Mouse (Mus musculus): ENCODE results near the gene Rpl35. TPM values are rescaled to one million over a fixed set of nuclear protein-coding genes. Genes with fewer than 3 reads are reported as not detected.
A peak's percentile ranks its signal among the peaks of the same experiment; 100 is the strongest.

Rpl35 gene
- polyA plus RNA-seq, 1 experiment from 2014 or later: 585 TPM

DNA sequence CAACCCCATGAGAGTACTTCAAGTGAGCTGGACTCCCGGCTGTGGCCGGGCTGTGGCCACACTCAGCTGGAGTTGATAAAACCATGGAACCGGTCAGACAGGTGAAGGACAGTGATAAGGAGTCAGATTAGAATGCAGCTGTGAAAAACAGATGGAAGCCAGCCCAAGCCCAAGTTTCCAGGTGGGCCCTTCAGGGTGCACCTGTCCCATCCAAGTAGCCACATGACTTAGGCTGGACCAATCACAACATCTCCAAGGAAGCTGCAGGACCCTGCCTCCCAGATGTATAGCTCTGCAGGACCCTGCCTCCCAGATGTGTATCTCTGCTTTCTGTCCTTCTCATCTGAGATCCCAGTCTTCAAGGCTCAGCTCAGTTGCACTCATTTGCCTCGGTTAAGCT, 13.4 kb downstream of the Rpl35 start:
- Histone ChIP-seq H3K9ac (ENCODE audit: low read depth, low read length) (no peak overlapping the region), H3K27me3 (replicated peaks; ENCODE audit: control insufficient read depth, insufficient read depth, low read length) (no peaks in the 10 kb centered on the region), H3K36me3 (ENCODE audit: control insufficient read depth, insufficient read depth) (no peaks in the 10 kb centered on the region), H3K27ac (ENCODE audit: low read depth, low read length) (no peak overlapping the region), H3K9me3 (ENCODE audit: control insufficient read depth) (no peaks in the 10 kb centered on the region), H3K4me1 (replicated peaks; ENCODE audit: control insufficient read depth, insufficient read depth, low read length) (no peaks in the 10 kb centered on the region), H3K4me2 (replicated peaks; ENCODE audit: low read depth) (0 out of 2 replicates have a peak overlapping the region, but pooled peaks have one; percentile 24), H3K4me3 (ENCODE audit: low read depth, low read length) (no peak overlapping the region)
- 40% methylated on average over 4 of the region's 4 CpGs for WGBS
- no peak for TF ChIP-seq CTCF (IDR thresholded peaks at IDR 0.05; ENCODE audit: low read depth)
- peak; percentile 50; the same call in 1 of the 2 replicates for ATAC-seq

DNA sequence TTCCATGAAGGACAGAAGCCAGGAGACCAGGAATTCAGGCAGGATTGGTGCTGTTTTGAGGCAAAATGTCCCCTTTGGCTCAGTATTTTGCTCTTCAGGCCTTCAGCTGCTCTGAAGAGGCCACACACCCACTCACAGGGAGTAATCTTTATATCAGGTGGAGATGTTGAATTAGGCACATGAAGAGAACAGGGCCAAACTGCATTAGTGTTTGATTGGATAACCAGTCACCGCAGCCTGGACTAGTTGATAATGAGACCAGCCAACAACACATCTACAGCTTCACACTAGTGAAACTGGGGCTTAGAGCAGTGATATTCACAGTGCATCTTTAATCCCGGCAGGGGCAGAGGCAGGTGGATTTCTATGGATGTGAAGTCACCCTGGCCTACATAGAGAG, 16.5 kb downstream of the Rpl35 start:
- WGBS: 89% methylated on average over 2 of the region's 2 CpGs
- no peaks in the 10 kb centered on the region for H3K36me3 ChIP-seq (ENCODE audit: control insufficient read depth, insufficient read depth)
- ATAC-seq: no peak
- H3K9me3 ChIP-seq (ENCODE audit: control insufficient read depth): no peaks in the 10 kb centered on the region
- H3K4me1 ChIP-seq (replicated peaks; ENCODE audit: control insufficient read depth, insufficient read depth, low read length): no peaks in the 10 kb centered on the region
- no peaks in the 10 kb centered on the region for H3K27me3 ChIP-seq (replicated peaks; ENCODE audit: control insufficient read depth, insufficient read depth, low read length)
- H3K27ac ChIP-seq (ENCODE audit: low read depth, low read length): no peak overlapping the region
- TF ChIP-seq CTCF (IDR thresholded peaks at IDR 0.05; ENCODE audit: low read depth): no peak
- no peak overlapping the region for H3K4me3 ChIP-seq (ENCODE audit: low read depth, low read length)
- no peak overlapping the region for H3K4me2 ChIP-seq (replicated peaks; ENCODE audit: low read depth)
- no peak overlapping the region for H3K9ac ChIP-seq (ENCODE audit: low read depth, low read length)

DNA sequence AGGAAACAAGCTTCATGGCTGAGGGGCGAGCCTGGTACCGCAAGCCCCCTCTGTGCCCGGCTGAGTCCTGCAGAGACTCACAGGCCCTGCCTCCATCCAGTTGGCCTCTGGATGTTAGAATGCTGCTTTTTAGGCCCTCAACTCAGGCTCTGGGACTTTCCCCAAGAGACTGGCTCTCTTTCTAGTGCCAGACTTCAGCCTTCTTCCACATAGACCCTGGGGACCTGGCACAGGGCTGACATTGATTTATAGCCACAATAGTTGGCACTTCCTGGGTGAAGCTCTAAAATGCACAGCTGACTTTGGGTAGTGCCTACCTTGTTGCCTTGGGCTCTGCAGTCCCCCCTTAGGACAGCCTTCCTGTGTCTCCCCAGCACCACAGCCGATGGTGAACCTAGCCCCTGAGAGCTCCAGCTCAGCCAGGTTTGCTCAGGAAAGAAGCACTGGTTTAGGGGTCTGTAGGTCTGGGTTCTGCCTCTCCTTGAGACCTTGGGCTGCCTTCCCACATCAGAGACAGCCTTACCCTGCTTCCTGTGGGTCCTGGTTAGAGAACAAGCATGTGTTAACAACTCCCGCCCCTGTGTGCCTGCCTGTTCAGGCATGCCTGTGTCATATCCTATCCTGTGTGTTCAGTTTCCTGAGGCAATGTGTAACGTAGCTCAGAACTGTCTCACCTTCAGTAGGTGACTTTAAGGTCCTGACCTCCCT, 17.5 kb downstream of the Rpl35 start:
- H3K4me3 ChIP-seq (ENCODE audit: low read depth, low read length): no peak overlapping the region
- ATAC-seq: no peak
- no peaks in the 10 kb centered on the region for H3K9me3 ChIP-seq (ENCODE audit: control insufficient read depth)
- WGBS: 86% methylated on average over 6 of the region's 6 CpGs
- no peak for TF ChIP-seq CTCF (IDR thresholded peaks at IDR 0.05; ENCODE audit: low read depth)
- no peak overlapping the region for H3K27ac ChIP-seq (ENCODE audit: low read depth, low read length)
- no peaks in the 10 kb centered on the region for H3K27me3 ChIP-seq (replicated peaks; ENCODE audit: control insufficient read depth, insufficient read depth, low read length)
- no peak overlapping the region for H3K4me2 ChIP-seq (replicated peaks; ENCODE audit: low read depth)
- H3K9ac ChIP-seq (ENCODE audit: low read depth, low read length): no peak overlapping the region
- H3K36me3 ChIP-seq (ENCODE audit: control insufficient read depth, insufficient read depth): no peaks in the 10 kb centered on the region
- H3K4me1 ChIP-seq (replicated peaks; ENCODE audit: control insufficient read depth, insufficient read depth, low read length): no peaks in the 10 kb centered on the region

DNA sequence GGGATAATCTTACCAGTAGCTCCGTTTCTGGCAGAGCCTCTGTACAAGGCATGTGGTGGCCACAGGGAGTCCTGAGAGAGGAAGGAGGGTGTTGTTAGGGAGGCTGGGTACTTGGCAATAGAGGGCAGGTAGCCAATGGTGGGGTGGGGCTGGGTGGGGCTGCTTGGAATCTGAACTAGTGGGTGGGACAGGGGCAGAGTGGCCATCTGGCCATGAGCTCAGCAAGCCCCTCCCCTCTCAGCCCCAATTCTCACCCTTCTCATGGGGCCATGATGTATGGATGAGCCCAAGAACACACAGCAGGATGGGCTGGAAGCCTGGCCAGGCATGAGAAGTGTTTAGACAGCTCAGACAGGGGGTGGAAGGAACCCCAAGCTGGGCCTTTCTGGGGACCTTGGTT, 18.1 kb downstream of the Rpl35 start:
- H3K27ac ChIP-seq (ENCODE audit: low read depth, low read length): no peak overlapping the region
- H3K4me1 ChIP-seq (replicated peaks; ENCODE audit: control insufficient read depth, insufficient read depth, low read length): no peaks in the 10 kb centered on the region
- no peaks in the 10 kb centered on the region for H3K36me3 ChIP-seq (ENCODE audit: control insufficient read depth, insufficient read depth)
- H3K9ac ChIP-seq (ENCODE audit: low read depth, low read length): no peak overlapping the region
- no peaks in the 10 kb centered on the region for H3K27me3 ChIP-seq (replicated peaks; ENCODE audit: control insufficient read depth, insufficient read depth, low read length)
- H3K9me3 ChIP-seq (ENCODE audit: control insufficient read depth): no peaks in the 10 kb centered on the region
- no peak for ATAC-seq
- 40% methylated on average over 1 of the region's 1 CpGs for WGBS
- no peak overlapping the region for H3K4me2 ChIP-seq (replicated peaks; ENCODE audit: low read depth)
- H3K4me3 ChIP-seq (ENCODE audit: low read depth, low read length): no peak overlapping the region
- no peak for TF ChIP-seq CTCF (IDR thresholded peaks at IDR 0.05; ENCODE audit: low read depth)

DNA sequence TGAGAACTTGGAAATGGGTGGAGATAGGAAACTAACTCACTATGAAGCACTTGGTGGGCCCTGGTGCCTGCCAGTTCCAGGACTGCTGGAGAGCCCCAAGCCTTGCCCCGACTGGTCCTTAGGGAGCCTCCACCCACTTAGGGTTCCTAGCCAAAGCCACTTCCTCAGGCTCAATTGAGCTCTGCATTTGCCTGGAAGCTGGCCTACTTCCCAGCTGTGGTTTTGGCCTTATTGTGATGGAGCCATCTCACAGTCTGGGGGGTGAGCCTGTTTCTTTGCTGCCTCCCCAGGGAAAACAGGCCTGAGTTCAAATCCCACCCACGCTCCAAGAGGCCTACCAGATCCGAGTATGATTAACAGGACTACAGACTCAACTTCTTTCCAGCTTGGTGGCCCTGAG, 18.8 kb downstream of the Rpl35 start:
- no peaks in the 10 kb centered on the region for H3K9me3 ChIP-seq (ENCODE audit: control insufficient read depth)
- WGBS: 67% methylated on average over 3 of the region's 3 CpGs

DNA sequence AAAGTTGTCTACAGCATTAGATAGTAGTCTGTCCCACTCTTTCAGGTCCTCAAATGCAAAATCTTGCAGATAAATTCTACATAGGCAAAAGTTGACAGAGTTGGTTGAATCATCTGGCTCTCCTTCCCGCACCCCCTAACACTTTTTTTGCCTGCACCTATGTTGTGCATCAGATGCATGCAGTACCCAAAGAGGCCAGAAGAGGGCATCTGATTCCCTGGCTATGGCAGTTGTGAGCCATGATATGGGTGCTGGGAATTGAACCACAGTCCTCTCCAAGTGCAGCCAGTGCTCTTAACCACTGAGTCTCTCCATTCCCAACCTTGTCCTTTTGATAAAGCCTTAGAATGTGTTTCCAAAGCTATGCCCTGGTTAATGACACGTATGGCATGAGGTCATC, 22.0 kb downstream of the Rpl35 start:
- Histone ChIP-seq H3K4me2 (replicated peaks; ENCODE audit: low read depth) (no peak overlapping the region), H3K4me1 (replicated peaks; ENCODE audit: control insufficient read depth, insufficient read depth, low read length) (no peaks in the 10 kb centered on the region), H3K4me3 (ENCODE audit: low read depth, low read length) (no peak overlapping the region), H3K36me3 (ENCODE audit: control insufficient read depth, insufficient read depth) (no peaks in the 10 kb centered on the region), H3K27me3 (replicated peaks; ENCODE audit: control insufficient read depth, insufficient read depth, low read length) (no peaks in the 10 kb centered on the region; the same call in 1 of the 2 replicates), H3K27ac (ENCODE audit: low read depth, low read length) (no peak overlapping the region), H3K9ac (ENCODE audit: low read depth, low read length) (no peak overlapping the region), H3K9me3 (ENCODE audit: control insufficient read depth) (no peaks in the 10 kb centered on the region)
- ATAC-seq: no peak
- WGBS: 98% methylated on average over 2 of the region's 2 CpGs
- TF ChIP-seq CTCF (IDR thresholded peaks at IDR 0.05; ENCODE audit: low read depth): peak; percentile 52

More for the DNA sequence above, 18.8 kb downstream of the Rpl35 start:
- TF ChIP-seq CTCF (IDR thresholded peaks at IDR 0.05; ENCODE audit: low read depth): no peak
- ATAC-seq: no peak
- Histone ChIP-seq H3K9ac (ENCODE audit: low read depth, low read length) (no peak overlapping the region), H3K4me3 (ENCODE audit: low read depth, low read length) (no peak overlapping the region), H3K4me1 (replicated peaks; ENCODE audit: control insufficient read depth, insufficient read depth, low read length) (no peaks in the 10 kb centered on the region), H3K4me2 (replicated peaks; ENCODE audit: low read depth) (no peak overlapping the region), H3K27ac (ENCODE audit: low read depth, low read length) (no peak overlapping the region), H3K36me3 (ENCODE audit: control insufficient read depth, insufficient read depth) (no peaks in the 10 kb centered on the region), H3K27me3 (replicated peaks; ENCODE audit: control insufficient read depth, insufficient read depth, low read length) (no peaks in the 10 kb centered on the region)
